Mouse (Mus musculus) CH12.LX (cell line): Measurements from ENCODE around the gene Dph2.

Experiments
- CTCF ChIP-seq, 2 experiments: IDR thresholded peaks in 1 of 2; conservative IDR thresholded peaks in 1 of 2; 2 replicates each; pipeline ENCODE4 v1.5.1; 2011 to 2012; ENCODE audit warnings: low read depth in 2 of 2, low read length in 2 of 2, improper control_type of control experiment in 1 of 2, inconsistent platforms in 1 of 2, mild to moderate bottlenecking in 1 of 2, moderate library complexity in 1 of 2
- EP300 ChIP-seq: IDR thresholded peaks from 2 replicates; pipeline ENCODE4 v1.6.1; 2011; ENCODE audit warnings: low read length, improper control_type of control experiment
- MAX ChIP-seq: IDR thresholded peaks from 2 replicates; pipeline ENCODE4 v1.6.1; 2011; ENCODE audit warnings: low read length, improper control_type of control experiment
- MYC ChIP-seq: IDR thresholded peaks from 2 replicates; pipeline ENCODE4 v1.6.1; 2011; ENCODE audit warnings: low read depth, mild to moderate bottlenecking, improper control_type of control experiment, low read length
- NELFE ChIP-seq: IDR thresholded peaks from 2 replicates; pipeline ENCODE4 v1.6.1; 2011; ENCODE audit warnings: low read depth, low read length, improper control_type of control experiment
- NRF1 ChIP-seq: IDR thresholded peaks from 2 replicates; pipeline ENCODE4 v1.6.1; 2014; ENCODE audit warnings: low read depth, mild to moderate bottlenecking, inconsistent platforms, low read length, improper control_type of control experiment, moderate library complexity
- POLR2A ChIP-seq: IDR thresholded peaks from 2 replicates; pipeline ENCODE4 v1.6.1; 2011; ENCODE audit warnings: low read depth, mild to moderate bottlenecking, improper control_type of control experiment, low read length
- RAD21 ChIP-seq: IDR thresholded peaks from 2 replicates; pipeline ENCODE4 v1.6.1; 2011; ENCODE audit warnings: low read depth, mild to moderate bottlenecking, low read length, improper control_type of control experiment, moderate library complexity
- RCOR1 ChIP-seq: conservative IDR thresholded peaks from 2 replicates; pipeline ENCODE4 v1.6.1; 2012; ENCODE audit warnings: low read depth, mild to moderate bottlenecking, inconsistent platforms, low read length, improper control_type of control experiment
- SMC3 ChIP-seq: IDR thresholded peaks from 2 replicates; pipeline ENCODE4 v1.6.1; 2011; ENCODE audit warnings: low read depth, low read length, improper control_type of control experiment
- USF1 ChIP-seq: IDR thresholded peaks from 2 replicates; pipeline ENCODE4 v1.6.1; 2014; ENCODE audit warnings: low read depth, mild to moderate bottlenecking, inconsistent platforms, low read length, improper control_type of control experiment

- TF ChIP-seq NRF1 (no peak), CTCF (conservative IDR thresholded peaks at IDR 0.05 in 1 of 2, IDR thresholded peaks at IDR 0.05 in 1 of 2; ENCODE audit: low read depth in 2 of 2, low read length in 2 of 2) (no peak), USF1 (no peak), POLR2A (no peak), NELFE (no peak), RCOR1 (no peak), MYC (no peak), SMC3 (no peak), EP300 (no peak), RAD21 (no peak), MAX (no peak)
Measured at GRCm38 (mm10) chr4:117850871-117851270, 41.0 kb downstream of the Dph2 start.
